Mouse (Mus musculus) bone marrow macrophage, adult 2 months (primary cell): ENCODE results near the gene Htra2.

ENCODE experiments used
- CTCF ChIP-seq: IDR thresholded peaks from 2 replicates; pipeline ENCODE4 v1.5.1; 2012; ENCODE audit warnings: low read depth, mild to moderate bottlenecking, low read length, moderate library complexity
- POLR2A ChIP-seq: IDR thresholded peaks from 2 replicates; pipeline ENCODE4 v1.6.1; 2012; ENCODE audit warnings: mild to moderate bottlenecking, low read depth, low read length, borderline replicate concordance

GRCm38 (mm10) chr6:83023008-83023407 lies 32.1 kb downstream of the Htra2 start:
- TF ChIP-seq POLR2A (no peak), CTCF (no peak)
